Mouse (Mus musculus) intestine, embryonic 14.5 days (tissue): ENCODE measurements around the gene Hoxd8. TPM values are rescaled to one million over a fixed set of nuclear protein-coding genes. Genes with fewer than 3 reads are reported as not detected.

Experiments
- ATAC-seq: fragments of 200-750 bp; cut with Nextera tagmentation; replicated peaks from 2 replicates; pipeline ENCODE4 v1.8.0; 2017; ENCODE audit warnings: low read depth, moderate number of reproducible peaks, moderate TSS enrichment, moderate library complexity; ENCODE audit not compliant: low FRiP score, low TSS enrichment
- DNase-seq: peaks from one replicate; pipeline ENCODE4 v3.0.0-alpha.2; 2018; ENCODE audit warnings: low spot score
- H3K27ac ChIP-seq: fragments of 300-500 bp; sonication (generic); 2 replicates; pipeline ENCODE4 v1.5.1; 2014; ENCODE audit warnings: low read depth, mild to moderate bottlenecking, control low read depth
- H3K27me3 ChIP-seq: fragments of 300-500 bp; sonication (generic); replicated peaks from 2 replicates; pipeline ENCODE4 v1.6.1; 2014; ENCODE audit warnings: low read length, control low read depth; ENCODE audit not compliant: control insufficient read depth, insufficient read depth
- H3K36me3 ChIP-seq: fragments of 300-500 bp; sonication (generic); 2 replicates; pipeline ENCODE4 v1.6.1; 2014; ENCODE audit warnings: low read length, control low read depth; ENCODE audit not compliant: control insufficient read depth, insufficient read depth
- H3K4me1 ChIP-seq: fragments of 300-500 bp; sonication (generic); replicated peaks from 2 replicates; pipeline ENCODE4 v1.6.1; 2014; ENCODE audit warnings: low read length, control low read depth, mixed read lengths; ENCODE audit not compliant: control insufficient read depth, insufficient read depth
- H3K4me2 ChIP-seq: fragments of 300-500 bp; sonication (generic); 2 replicates; pipeline ENCODE4 v1.6.1; 2014; ENCODE audit warnings: low read length
- H3K4me3 ChIP-seq: fragments of 300-500 bp; sonication (generic); 2 replicates; pipeline ENCODE4 v1.5.1; 2014; ENCODE audit warnings: low read depth, low read length, control low read depth, mixed read lengths
- H3K9ac ChIP-seq: fragments of 300-500 bp; sonication (generic); 2 replicates; pipeline ENCODE4 v1.6.1; 2014; ENCODE audit warnings: mild to moderate bottlenecking, low read length
- H3K9me3 ChIP-seq: fragments of 300-500 bp; sonication (generic); 2 replicates; pipeline ENCODE4 v1.6.1; 2016; ENCODE audit warnings: low read length, control low read depth; ENCODE audit not compliant: control insufficient read depth
- WGBS: fragments of 180-500 bp; shearing (Covaris S2); extraction: QIAGEN DNeasy Blood & Tissue Kit; methylation state at CpG from one replicate; pipeline ENCODE4 v1.1.7; 2014; 5-methylcytosine and 5-hydroxymethylcytosine counted together
- polyA plus RNA-seq: library from polyadenylated mRNA; unstranded; fragments of >200 nt; fragmentation: Nextera tagmentation; extraction: Ambion mirVana; gene quantifications from 2 replicates; pipeline ENCODE4 v1.2.1, GENCODE M21; 2014

The Hoxd8 gene
- polyA plus RNA-seq, 1 experiment from 2014 or later: 6.1 TPM

- Histone ChIP-seq H3K9me3 (no peaks in the 10 kb centered on the region), H3K36me3 (no peaks in the 10 kb centered on the region), H3K4me1 (0 out of 2 replicates have a peak, but pooled peaks cover 3% of the 10 kb centered on the region), H3K4me2 (peak overlapping the region; percentile 62), H3K4me3 (peak overlapping the region; percentile 59), H3K9ac (no peak overlapping the region; the same call in 1 of the 2 replicates), H3K27me3 (peaks cover 74% of the 10 kb centered on the region), H3K27ac (no peak overlapping the region; the same call in 1 of the 2 replicates)
- WGBS: 2% methylated on average over 16 of the region's 16 CpGs
- ATAC-seq (no peak), DNase-seq (no peak)
These were observed 6.6 kb downstream of the Hoxd8 start for GRCm38 (mm10) chr2:74710929-74711543.

GRCm38 (mm10) chr2:74711721-74712621, 7.6 kb downstream of the Hoxd8 start, which contains the start of the genes Hoxd3 and Hoxd4:
Hoxd3 (plus strand) TSS chr2:74711927.
Hoxd4 (plus strand) TSS chr2:74711929.
- H3K27me3 ChIP-seq: peaks cover 71% of the 10 kb centered on the region
- WGBS: under 1% methylated on average over 65 of the region's 65 CpGs
- H3K4me3 ChIP-seq: peak within 1 kb of the TSS; percentile 59
- H3K4me2 ChIP-seq: peak within 1 kb of the TSS; percentile 62
- ATAC-seq: peak; percentile 55; the same call in 1 of the 2 replicates
- H3K36me3 ChIP-seq: no peaks in the 10 kb centered on the region
- H3K9me3 ChIP-seq: no peaks in the 10 kb centered on the region
- H3K9ac ChIP-seq: peak within 1 kb of the TSS; percentile 51
- H3K4me1 ChIP-seq: 0 out of 2 replicates have a peak, but pooled peaks cover 3% of the 10 kb centered on the region
- peak; percentile 85 for DNase-seq
- H3K27ac ChIP-seq: peak within 1 kb of the TSS; percentile 87

DNA sequence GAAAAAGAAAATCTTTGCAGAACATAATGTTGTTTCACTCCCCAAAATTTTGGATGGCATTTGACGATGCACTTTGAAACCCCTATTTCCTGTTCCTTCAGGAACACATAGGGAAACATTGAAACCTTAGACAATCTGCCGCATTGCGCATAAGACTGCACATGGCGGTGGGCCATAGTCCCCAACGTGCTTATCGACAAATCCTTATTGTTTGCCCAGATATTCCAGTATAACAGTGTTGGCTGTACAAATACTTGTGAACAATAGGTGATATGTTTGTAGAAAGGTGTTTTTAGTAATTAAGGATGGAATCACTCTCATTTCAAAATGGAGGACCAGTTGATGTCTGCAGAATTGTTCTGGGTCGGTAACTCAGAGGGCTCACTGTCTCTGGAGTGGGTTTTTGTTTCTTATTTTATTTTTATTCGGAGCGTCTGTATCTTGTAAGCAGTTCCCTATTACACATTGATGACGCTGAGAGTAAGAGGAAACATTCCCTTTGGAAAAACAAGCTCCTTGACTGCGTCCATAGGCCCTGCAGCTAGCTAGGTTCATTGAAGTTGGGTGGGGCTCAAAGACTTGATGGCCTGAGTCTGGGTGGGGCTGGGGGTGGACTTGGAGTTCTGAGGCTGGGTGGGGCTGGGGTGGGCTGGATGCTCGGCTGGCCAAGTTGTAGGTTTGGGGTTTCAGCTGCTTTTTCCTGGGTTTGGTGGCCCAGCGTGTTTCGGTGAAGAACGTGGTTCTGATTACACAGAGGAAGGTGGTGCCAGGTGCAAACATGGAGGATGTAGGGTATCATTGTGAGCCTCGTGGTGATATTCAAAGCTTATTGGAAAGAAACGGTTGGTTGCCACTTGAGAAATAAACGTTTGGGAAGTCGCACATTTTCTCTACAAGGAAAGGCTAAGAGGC, 9.1 kb downstream of the Hoxd8 start:
- WGBS: 18% methylated on average over 19 of the region's 19 CpGs
- H3K4me1 ChIP-seq: 0 out of 2 replicates have a peak, but pooled peaks cover 3% of the 10 kb centered on the region
- peaks cover 65% of the 10 kb centered on the region for H3K27me3 ChIP-seq
- H3K4me3 ChIP-seq: peak overlapping the region; percentile 59
- peak overlapping the region; percentile 1; the same call in 1 of the 2 replicates for H3K27ac ChIP-seq
- DNase-seq (no peak), ATAC-seq (no peak)
- H3K4me2 ChIP-seq: peak overlapping the region; percentile 62
- no peaks in the 10 kb centered on the region for H3K9me3 ChIP-seq
- peak overlapping the region; percentile 51; the same call in 1 of the 2 replicates for H3K9ac ChIP-seq
- no peaks in the 10 kb centered on the region for H3K36me3 ChIP-seq

- Histone ChIP-seq H3K9me3 (no peaks in the 10 kb centered on the region), H3K27ac (peak overlapping the region; percentile 1; the same call in 1 of the 2 replicates), H3K36me3 (no peaks in the 10 kb centered on the region), H3K4me1 (0 out of 2 replicates have a peak, but pooled peaks cover 3% of the 10 kb centered on the region), H3K27me3 (peaks cover 61% of the 10 kb centered on the region), H3K4me3 (peak overlapping the region; percentile 59), H3K4me2 (peak overlapping the region; percentile 62), H3K9ac (peak overlapping the region; percentile 23; the same call in 1 of the 2 replicates)
- ATAC-seq (no peak), DNase-seq (no peak)
- WGBS: 13% methylated on average over 18 of the region's 18 CpGs
These were observed 9.9 kb downstream of the Hoxd8 start for GRCm38 (mm10) chr2:74714156-74714789.

GRCm38 (mm10) chr2:74714881-74715280, 10.5 kb downstream of the Hoxd8 start:
- Histone ChIP-seq H3K9ac (peak overlapping the region; percentile 14; the same call in 1 of the 2 replicates), H3K4me2 (peak overlapping the region; percentile 62), H3K27me3 (peaks cover 61% of the 10 kb centered on the region), H3K4me1 (0 out of 2 replicates have a peak, but pooled peaks cover 3% of the 10 kb centered on the region), H3K9me3 (no peaks in the 10 kb centered on the region), H3K4me3 (peak overlapping the region; percentile 14; the same call in 1 of the 2 replicates), H3K36me3 (no peaks in the 10 kb centered on the region), H3K27ac (peak overlapping the region; percentile 1; the same call in 1 of the 2 replicates)
- ATAC-seq (peak; percentile 58; the same call in 1 of the 2 replicates), DNase-seq (no peak)
- WGBS: 3% methylated on average over 14 of the region's 14 CpGs

- H3K4me2 ChIP-seq: peak overlapping the region; percentile 62
- no peak overlapping the region for H3K27ac ChIP-seq
- ATAC-seq (peak; percentile 72), DNase-seq (peak; percentile 99)
- H3K36me3 ChIP-seq: no peaks in the 10 kb centered on the region
- no peak overlapping the region for H3K9ac ChIP-seq
- H3K4me3 ChIP-seq: peak overlapping the region; percentile 25
- peaks cover 60% of the 10 kb centered on the region for H3K27me3 ChIP-seq
- 0 out of 2 replicates have a peak, but pooled peaks cover 3% of the 10 kb centered on the region for H3K4me1 ChIP-seq
- 3% methylated on average over 26 of the region's 26 CpGs for WGBS
- no peaks in the 10 kb centered on the region for H3K9me3 ChIP-seq
These were observed 11.3 kb downstream of the Hoxd8 start for GRCm38 (mm10) chr2:74715504-74716241.

DNA sequence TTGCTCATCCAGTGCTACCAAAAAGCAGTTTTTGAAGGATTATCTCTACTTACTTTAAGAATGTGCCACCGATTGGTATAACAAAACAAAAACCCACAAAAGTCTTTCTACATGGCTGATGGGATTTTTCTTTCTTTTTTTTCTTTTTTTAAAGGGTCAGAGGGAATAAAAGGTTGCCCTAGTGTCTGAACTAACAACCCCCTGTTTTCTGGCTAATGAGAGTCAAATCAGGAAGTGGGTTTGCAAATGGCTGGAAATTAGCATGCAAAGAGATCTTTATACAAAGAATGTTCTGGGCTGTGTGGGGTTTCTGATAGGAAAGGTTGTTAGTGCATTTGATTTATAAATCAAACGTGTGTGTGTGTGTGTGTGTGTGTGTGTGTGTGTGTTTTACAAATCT, 16.0 kb downstream of the Hoxd8 start:
- H3K4me1 ChIP-seq: peaks cover 22% of the 10 kb centered on the region
- H3K27me3 ChIP-seq: peaks cover 74% of the 10 kb centered on the region
- H3K9me3 ChIP-seq: no peaks in the 10 kb centered on the region
- H3K4me2 ChIP-seq: no peak overlapping the region
- 36% methylated on average over 2 of the region's 2 CpGs for WGBS
- ATAC-seq (no peak), DNase-seq (no peak)
- no peak overlapping the region for H3K9ac ChIP-seq
- no peaks in the 10 kb centered on the region for H3K36me3 ChIP-seq
- no peak overlapping the region for H3K4me3 ChIP-seq
- no peak overlapping the region for H3K27ac ChIP-seq
